Mouse (Mus musculus) fat pad, adult 2 months (tissue): ENCODE data around the gene Mta3.

ENCODE experiments used
- DNase-seq: peaks from one replicate; pipeline ENCODE4 v3.0.0-alpha.2; 2011; ENCODE audit warnings: low read depth, low spot score; ENCODE audit errors: extremely low read depth

Gene Mta3

DNA sequence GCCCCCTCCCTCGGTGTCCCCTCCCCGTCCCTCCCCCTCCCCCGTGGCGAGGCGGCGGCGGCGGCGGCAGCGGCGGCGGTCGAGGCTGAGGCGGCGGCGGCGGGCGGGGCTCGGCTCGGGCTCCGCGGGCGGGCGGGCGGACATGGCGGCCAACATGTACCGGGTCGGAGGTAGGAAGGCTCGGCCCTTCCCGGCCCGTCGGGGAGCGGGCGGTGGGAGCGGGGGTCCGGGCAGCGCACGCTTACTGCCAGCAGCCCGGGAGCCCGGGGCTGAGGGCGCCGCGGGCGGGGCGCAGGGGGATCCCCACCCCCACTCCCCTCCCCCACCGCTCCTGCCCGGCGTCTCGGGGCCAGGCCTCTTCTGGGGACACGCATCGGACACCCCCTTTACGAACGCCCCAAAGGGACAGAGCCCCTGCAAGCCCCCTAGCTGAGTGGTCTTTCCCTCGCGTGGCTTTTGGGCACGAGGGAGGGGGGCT, at the start of gene Mta3:
Gene Mta3 (plus strand): TSS at position 48 of the 478 bp plus-strand sequence.
- DNase-seq, result no peak

DNA sequence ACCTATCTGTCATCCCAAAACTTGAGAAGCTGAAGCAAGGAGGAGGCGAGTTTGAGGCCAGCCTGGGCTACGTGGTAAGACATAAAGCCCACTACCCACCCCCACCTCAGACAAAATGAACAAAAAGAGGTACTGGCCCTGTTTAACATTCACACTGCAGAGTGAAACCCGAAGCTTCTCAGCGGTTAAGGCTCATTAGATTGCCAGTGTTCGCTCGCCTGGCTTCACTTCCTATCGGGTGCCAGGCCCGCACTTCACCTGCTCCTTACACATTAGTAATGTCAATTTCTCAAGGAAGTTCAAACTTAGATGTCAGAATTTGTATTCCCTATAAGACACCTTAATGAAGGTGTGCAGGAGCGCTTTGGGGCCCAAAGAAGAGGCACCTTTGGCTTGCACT, 48.6 kb upstream of the Mta3 start:
- DNase-seq, result no peak

DNA sequence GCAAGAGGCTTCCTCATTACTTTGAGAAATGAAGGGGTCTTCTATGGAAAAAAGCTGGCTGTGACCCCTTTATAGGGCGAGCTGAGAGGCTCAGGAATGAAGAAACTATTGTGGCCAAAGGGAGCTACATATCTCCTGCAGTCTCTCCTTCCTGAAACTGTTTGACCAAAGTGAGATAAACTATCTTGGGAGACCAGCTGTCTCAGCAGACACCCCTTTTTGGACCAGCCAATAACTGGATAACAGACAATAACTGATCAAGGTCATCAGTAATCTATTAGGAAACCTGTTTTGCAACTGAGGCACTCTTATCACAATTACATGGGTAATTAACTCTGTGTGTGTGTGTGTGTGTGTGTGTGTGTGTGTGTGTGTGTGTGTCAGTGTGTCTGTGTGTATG, 47.0 kb upstream of the Mta3 start:
- no peak for DNase-seq

DNA sequence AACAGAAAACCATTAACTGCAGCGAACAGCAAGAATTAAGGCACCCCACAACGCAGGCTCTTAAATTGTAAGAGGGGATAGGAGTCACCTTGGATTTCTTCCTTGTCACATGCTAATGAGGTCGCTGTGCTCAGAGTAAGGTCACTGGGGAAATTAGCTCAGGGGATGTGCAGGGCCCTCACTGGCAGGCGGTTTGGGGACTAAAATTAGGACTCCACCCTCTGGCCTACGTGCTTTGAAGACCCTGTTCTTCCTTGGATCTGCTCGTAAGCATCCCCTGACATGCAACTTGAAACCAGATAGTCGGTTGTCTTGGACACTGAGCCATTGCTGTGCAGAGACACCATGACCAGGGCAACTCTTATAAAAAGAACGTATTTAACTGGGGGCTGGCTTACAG, 41.2 kb upstream of the Mta3 start:
- no peak for DNase-seq

- DNase-seq, result no peak
These were observed 39.2 kb upstream of the Mta3 start for GRCm38 (mm10) chr17:83666597-83667287.

GRCm38 (mm10) chr17:83667934-83668690, 37.9 kb upstream of the Mta3 start:
- DNase-seq, result no peak

- DNase-seq, result no peak
These were observed 33.3 kb upstream of the Mta3 start for GRCm38 (mm10) chr17:83672685-83673084.

GRCm38 (mm10) chr17:83677370-83677769, 28.6 kb upstream of the Mta3 start:
- DNase-seq, result no peak

DNA sequence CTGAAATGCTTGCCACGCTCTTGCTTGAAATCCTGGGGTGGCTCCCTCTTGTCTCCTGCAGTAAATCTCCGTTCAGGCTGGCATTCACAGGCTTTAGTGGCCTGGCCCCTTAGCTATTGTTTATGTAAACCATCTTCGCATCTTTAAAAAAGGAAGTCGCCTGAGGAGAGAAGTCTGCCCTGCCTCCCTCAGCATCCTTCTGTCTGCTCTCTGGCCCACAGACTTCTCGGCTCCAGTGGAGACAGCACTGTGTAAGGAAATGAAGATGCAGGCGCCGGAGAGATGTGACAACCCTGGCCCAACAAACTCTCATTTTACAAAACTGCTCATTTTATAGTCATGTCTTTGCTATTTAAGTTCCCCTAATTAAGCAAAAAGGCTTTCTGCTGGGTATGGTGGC, 24.0 kb upstream of the Mta3 start:
- DNase-seq, result no peak

DNA sequence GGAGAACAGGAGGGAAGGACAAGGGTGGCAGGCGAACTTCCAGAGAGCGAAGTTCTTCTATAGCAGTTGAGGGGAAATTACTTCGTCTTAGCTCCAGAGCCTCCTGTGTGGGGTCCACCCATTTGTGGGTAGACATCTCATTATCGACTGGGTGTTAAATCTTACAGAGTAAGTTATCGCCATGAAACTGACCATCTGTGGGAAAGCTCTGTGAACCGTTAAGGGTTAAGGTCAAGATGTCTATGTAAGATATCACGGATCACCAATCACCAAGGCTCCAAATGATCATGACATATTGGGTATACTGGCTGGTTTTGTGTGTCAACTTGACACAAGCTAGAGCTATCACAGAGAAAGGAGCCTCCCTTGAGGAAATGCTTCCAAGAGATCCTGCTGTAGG, 21.5 kb upstream of the Mta3 start:
- DNase-seq, result no peak

DNA sequence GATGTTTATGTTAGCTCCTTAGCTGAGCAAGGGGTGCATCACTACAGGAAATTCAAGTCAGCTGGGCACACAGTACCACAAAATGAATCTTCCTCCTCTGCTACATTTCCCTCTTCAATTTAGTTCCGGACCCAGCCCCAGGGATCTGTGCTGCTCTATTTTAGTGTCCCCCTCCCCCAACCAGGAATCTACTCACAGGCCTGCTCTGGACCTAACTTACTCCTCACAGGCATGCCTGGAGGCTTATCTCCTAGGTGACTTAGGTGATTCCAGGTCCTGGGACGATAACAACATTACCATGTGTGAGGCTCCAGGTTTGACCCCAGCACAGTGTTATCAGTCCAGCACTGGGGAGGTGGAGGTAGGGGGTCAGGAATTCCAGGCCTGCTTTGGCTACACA, 15.5 kb upstream of the Mta3 start:
- no peak for DNase-seq

GRCm38 (mm10) chr17:83691379-83691778, 14.6 kb upstream of the Mta3 start:
- no peak for DNase-seq

DNA sequence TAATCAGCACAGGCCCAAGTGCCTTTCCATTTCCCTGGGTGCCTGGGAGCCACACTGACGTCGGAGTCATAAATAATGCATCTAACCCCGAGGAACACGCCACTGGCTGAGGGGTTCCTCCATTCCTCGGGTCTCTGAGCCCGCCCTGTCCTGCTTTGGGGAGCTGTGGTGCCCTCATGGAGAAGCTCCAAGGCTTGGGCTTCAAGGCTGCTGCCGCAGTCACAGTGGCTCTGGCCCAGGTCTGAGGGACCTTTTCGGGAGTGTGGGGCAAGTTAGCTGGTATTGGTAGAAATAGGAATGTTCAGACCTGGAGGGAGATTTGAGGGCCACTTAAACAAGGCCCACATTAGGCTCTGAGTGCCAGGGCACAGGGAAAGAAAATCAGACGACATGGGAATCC, 12.0 kb upstream of the Mta3 start:
- no peak for DNase-seq

GRCm38 (mm10) chr17:83695785-83696184, 10.2 kb upstream of the Mta3 start:
- no peak for DNase-seq

DNA sequence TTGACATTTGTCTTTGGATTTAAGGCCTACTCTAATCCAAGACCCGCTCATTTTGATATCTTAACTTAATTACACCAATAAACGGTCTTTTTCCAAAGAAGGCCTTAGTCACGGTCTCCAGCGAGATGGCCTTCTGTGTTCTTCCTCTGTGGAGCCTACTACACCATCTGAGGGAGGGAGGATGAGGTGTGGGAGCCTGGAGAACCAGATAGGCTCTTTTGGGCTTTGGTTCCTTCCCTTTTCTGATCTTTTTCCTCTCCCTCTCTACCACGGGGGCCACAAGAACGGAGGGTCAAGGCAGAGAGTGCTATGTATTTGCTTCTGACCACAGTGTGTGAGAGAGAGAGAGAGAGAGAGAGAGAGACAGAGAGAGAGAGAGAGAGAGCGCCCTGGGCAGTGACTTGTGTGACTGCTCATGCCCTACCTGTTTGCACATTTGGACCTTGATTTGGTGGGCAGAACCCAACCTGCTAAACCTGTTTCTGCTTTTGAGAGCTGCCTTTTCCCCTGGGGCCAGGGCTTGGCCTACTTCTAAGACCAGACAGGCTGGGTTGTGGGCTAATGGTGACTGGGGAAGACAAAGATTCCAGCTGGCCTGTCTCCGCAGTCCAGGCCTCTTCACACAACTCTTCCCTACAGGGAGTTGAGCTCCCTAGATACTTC, 6.8 kb upstream of the Mta3 start:
- peak; percentile 80 for DNase-seq

DNA sequence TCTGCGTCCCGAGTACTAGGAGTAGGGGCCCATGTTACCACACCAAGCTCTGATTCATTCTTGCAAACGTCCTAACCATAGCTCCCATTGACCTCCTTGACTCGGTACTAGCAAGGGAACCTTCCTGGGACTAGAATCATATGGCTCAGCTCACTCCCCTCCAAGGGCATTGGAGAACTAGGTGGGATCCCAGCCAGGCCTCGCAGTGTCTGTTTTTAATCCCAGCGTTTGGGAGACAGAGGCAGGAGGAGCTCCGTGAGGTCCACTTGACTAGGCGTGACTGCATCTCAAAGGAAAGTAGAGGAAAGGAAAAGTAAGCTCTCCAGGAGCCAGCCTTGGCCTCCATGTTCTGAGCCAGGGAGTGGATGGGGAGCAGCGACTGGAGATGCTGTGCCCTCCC, 5.8 kb upstream of the Mta3 start:
- no peak for DNase-seq

DNA sequence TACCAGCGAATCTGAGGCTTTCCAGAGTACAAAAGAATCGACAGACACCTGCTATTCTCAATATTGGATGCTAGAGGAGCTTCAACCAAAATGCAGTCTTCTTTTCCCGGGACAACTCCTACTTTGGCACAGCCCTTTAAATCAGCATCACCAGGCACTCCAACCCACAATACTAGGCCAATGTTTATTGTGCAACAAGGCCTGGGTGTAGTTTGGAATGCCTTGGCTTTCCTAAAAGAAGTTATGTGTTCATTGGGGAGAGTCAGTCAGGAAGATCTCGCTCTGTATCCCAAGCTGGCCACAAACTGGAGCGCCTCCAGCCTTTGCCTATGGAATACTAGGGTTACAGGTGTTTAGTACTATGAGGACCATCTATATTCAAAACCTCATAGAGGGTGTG, 1.5 kb upstream of the Mta3 start:
- peak; percentile 77 for DNase-seq

- DNase-seq, result no peak
These were observed 429 bp upstream of the Mta3 start for GRCm38 (mm10) chr17:83705352-83706115.

- no peak for DNase-seq
These were observed 697 bp downstream of the Mta3 start for GRCm38 (mm10) chr17:83706594-83707126.

DNA sequence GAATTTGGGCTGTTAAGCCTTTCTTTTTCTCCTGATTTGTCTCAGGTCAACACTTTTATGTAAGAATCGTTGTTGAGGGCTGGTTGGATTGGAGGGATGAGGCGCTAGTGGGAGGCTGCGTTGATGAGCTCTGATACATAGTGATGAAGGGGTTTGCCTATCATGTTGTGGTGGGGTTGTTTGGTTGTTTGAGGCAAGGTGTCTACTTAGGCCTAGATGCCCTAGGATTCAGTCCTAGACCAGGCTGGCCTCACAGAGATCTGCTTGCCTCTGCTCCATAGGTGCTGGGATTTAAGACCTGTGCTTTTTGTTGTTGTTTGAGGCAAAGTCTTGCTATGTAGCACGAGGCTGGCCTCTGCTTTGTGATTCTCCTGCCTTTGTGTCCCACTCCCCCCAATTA, 1.4 kb downstream of the Mta3 start:
- no peak for DNase-seq

DNA sequence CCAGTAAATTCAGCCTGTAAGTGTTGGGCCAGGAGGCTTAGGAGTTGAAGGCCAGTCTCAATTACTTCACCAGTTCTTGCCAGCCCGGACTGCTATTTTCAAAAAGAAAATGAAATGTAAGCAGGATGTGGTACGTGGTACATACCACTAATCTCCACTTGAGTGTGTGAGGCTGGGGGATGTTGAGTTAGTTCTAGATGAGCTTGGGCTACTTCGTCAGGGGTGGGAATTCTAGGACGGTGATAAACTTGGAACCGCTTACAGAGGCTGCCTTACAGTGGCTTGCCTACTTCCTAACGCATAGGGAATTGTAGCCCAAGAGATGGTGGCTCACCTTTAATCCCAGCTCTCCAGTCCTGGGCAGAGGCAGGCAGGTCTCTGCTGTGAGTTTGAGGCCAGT, 1.9 kb downstream of the Mta3 start:
- DNase-seq, result no peak
